Mouse (Mus musculus): Measurements from ENCODE around the gene Abcb6. TPM values are rescaled to one million over a fixed set of nuclear protein-coding genes. Genes with fewer than 3 reads are reported as not detected.

Abcb6 gene
- polyA plus RNA-seq, 2 experiments, result 41.4 to 48.9 TPM

DNA sequence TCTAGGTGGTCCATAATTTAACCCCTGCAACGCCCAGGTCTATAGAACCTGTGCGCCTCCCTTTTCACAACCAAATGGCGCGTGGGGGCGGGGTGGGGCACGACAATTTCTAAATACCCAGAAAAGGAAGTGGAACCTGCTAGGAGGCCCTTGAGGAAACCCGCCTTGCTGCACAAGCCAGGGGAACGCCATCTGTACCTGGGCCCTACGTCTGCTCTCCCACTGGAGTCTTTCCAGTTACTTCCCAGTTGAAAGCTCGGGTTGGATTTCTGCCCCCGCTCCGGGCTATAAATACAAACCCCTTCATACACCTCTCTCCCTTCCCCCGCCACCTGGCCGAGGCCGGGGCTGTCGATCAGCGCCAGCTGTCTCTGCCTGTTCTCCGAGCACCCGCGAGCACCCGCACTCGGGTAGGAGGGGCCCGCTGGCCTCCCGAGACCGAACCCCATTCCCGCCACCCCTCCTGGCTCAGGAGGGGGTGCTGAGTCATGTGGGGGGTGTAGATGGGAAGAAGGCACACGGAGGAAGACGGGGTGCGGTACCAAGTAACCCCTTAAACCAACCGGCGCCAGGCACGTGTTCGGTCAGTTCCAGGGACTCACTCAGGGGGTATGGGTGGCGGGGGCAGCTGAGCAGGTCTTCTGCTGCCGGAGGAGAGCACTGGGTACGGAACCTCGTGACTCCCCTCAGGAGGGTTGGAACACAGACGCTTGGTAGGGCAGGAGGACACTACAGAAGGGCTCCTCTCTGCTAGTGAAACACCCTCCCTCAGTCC, 38.2 kb upstream of the Abcb6 start:
- DNase-seq (ENCODE audit: low read depth in 3 of 3, low spot score in 3 of 3), result peak in 1 of 3 experiments; percentile 65

DNA sequence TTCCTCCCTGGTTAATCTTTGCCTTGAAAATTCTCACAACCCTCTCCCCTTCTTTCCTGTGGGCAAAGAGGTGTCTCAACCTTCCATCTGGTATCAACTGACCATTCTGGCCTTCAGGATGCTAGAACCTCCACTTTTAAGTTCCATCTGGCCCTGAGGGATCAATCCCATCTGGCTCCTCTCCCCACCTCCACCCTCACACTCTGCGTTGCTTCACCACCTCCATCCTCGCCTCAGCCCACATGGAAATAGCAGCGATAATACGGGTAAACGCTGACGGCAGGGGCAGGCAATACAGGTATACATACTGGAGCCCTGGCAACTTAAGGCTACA, 37.7 kb upstream of the Abcb6 start:
- DNase-seq (ENCODE audit: low read depth in 3 of 3, low spot score in 3 of 3) (no peak), ATAC-seq (ENCODE audit: insufficient read depth) (peak; percentile 5; the same call in 1 of the 2 replicates)
- peak overlapping the region; percentile 95 for H3K27ac ChIP-seq
- H3K36me3 ChIP-seq (replicated peaks; ENCODE audit: control insufficient read depth, insufficient read depth, low read depth), result peaks cover 40% of the 10 kb centered on the region
- no peaks in the 10 kb centered on the region for H3K9me3 ChIP-seq (ENCODE audit: control insufficient read depth, low read length)
- under 1% methylated on average over 6 of the region's 6 CpGs for whole genome bisulfite sequencing (ENCODE audit: insufficient replicate concordance)
- TF ChIP-seq EP300 (IDR thresholded peaks at IDR 0.05; ENCODE audit: low read depth) (no peak), CTCF (IDR thresholded peaks at IDR 0.05; ENCODE audit: low read depth) (no peak)
- H3K4me2 ChIP-seq (ENCODE audit: low read depth), result peak overlapping the region; percentile 75
- H3K4me3 ChIP-seq (ENCODE audit: insufficient read depth in 1 of 2, low read depth in 2 of 2, low read length in 2 of 2), result peak overlapping the region; percentile 68 to 94
- H3K27me3 ChIP-seq (ENCODE audit: control insufficient read depth, insufficient read depth, low read length), result peaks cover 15% of the 10 kb centered on the region
- peak overlapping the region; percentile 90 for H3K9ac ChIP-seq (replicated peaks)
- peaks cover 43% of the 10 kb centered on the region in 2 experiments for H3K4me1 ChIP-seq (replicated peaks; ENCODE audit: control insufficient read depth in 2 of 2, insufficient read depth in 2 of 2, low read length in 1 of 2)

More for the DNA sequence above, 38.2 kb upstream of the Abcb6 start:
- under 1% methylated on average over 38 of the region's 38 CpGs for WGBS (ENCODE audit: insufficient replicate concordance)
- H3K9ac ChIP-seq (replicated peaks), result peak overlapping the region; percentile 90
- H3K4me2 ChIP-seq (ENCODE audit: low read depth), result peak overlapping the region; percentile 75
- peak overlapping the region; percentile 68 to 94 for H3K4me3 ChIP-seq (ENCODE audit: insufficient read depth in 1 of 2, low read depth in 2 of 2, low read length in 2 of 2)
- ATAC-seq (ENCODE audit: insufficient read depth), result peak; percentile 67
- peak overlapping the region; percentile 95 for H3K27ac ChIP-seq
- peaks cover 37% of the 10 kb centered on the region in 2 experiments for H3K4me1 ChIP-seq (replicated peaks; ENCODE audit: control insufficient read depth in 2 of 2, insufficient read depth in 2 of 2, low read length in 1 of 2)
- peaks cover 38% of the 10 kb centered on the region for H3K36me3 ChIP-seq (replicated peaks; ENCODE audit: control insufficient read depth, insufficient read depth, low read depth)
- no peaks in the 10 kb centered on the region for H3K9me3 ChIP-seq (ENCODE audit: control insufficient read depth, low read length)
- H3K27me3 ChIP-seq (ENCODE audit: control insufficient read depth, insufficient read depth, low read length), result peaks cover 15% of the 10 kb centered on the region
- no peak for TF ChIP-seq CTCF (IDR thresholded peaks at IDR 0.05; ENCODE audit: low read depth)
- peak; percentile 4; the same call in 1 of the 2 replicates for TF ChIP-seq EP300 (IDR thresholded peaks at IDR 0.05; ENCODE audit: low read depth)

DNA sequence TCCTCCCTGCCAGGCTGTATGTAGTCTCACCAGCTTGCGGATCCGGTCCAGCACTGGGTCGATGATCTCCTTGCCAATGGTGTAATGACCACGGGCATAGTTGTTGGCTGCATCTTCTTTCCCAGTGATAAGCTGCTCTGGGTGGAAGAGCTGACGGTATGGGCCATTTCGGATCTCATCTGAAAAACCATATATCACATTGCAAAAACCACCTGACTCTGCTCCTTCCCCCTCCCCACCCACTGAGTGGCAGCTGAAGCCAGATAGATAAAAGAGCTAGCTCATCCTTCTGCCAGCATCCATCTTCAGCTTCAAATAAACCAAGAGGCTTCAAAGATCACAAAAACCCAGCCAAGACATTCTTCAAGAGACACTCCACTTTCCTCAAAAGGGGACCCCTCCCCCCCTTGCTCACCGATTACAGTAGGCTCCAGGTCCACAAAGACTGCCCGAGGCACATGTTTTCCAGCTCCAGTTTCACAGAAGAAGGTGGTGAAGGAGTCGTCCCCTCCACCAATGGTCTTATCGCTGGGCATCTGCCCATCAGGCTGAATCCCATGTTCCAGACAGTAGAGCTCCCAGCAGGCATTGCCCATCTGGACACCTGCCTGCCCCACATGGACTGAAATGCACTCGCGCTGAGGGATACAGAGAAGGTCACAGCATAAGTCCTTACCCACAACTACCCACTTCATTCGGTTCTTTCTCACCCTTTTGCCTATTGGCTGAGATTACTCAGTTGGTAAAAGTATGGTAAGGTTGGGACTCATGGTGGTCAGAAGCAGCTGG, 36.8 kb upstream of the Abcb6 start:
- Histone ChIP-seq H3K4me1 (replicated peaks; ENCODE audit: control insufficient read depth in 2 of 2, insufficient read depth in 2 of 2, low read length in 1 of 2) (peaks cover 49 to 50% of the 10 kb centered on the region in 2 experiments), H3K27me3 (ENCODE audit: control insufficient read depth, insufficient read depth, low read length) (peaks cover 15% of the 10 kb centered on the region), H3K9ac (replicated peaks) (peak overlapping the region; percentile 90), H3K4me2 (ENCODE audit: low read depth) (peak overlapping the region; percentile 75), H3K36me3 (replicated peaks; ENCODE audit: control insufficient read depth, insufficient read depth, low read depth) (peaks cover 47% of the 10 kb centered on the region), H3K9me3 (ENCODE audit: control insufficient read depth, low read length) (no peaks in the 10 kb centered on the region), H3K27ac (peak overlapping the region; percentile 95), H3K4me3 (ENCODE audit: insufficient read depth in 1 of 2, low read depth in 2 of 2, low read length in 2 of 2) (peak overlapping the region; percentile 68 to 94)
- peak; percentile 61 for ATAC-seq (ENCODE audit: insufficient read depth)
- peak in 2 of 3 experiments; percentile 69 to 73 for DNase-seq (ENCODE audit: low read depth in 3 of 3, low spot score in 3 of 3)
- no peak for TF ChIP-seq CTCF (IDR thresholded peaks at IDR 0.05; ENCODE audit: low read depth)
- TF ChIP-seq EP300 (IDR thresholded peaks at IDR 0.05; ENCODE audit: low read depth), result peak; percentile 72
- 39% methylated on average over 13 of the region's 13 CpGs for WGBS (ENCODE audit: insufficient replicate concordance)

DNA sequence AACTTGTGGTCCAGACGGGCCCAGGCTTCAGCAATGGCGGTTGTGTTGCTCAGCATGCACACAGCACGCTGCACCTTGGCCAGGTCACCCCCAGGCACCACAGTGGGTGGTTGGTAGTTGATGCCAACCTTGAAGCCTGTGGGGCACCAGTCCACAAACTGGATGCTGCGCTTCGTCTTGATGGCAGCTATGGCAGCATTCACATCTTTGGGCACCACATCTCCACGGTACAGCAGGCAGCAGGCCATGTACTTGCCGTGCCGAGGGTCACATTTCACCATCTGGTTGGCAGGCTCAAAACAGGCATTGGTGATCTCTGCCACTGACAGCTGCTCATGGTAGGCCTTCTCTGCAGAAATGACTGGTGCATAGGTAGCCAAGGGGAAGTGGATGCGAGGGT, 35.6 kb upstream of the Abcb6 start:
- Histone ChIP-seq H3K27me3 (ENCODE audit: control insufficient read depth, insufficient read depth, low read length) (peaks cover 12% of the 10 kb centered on the region), H3K4me2 (ENCODE audit: low read depth) (peak overlapping the region; percentile 75), H3K9me3 (ENCODE audit: control insufficient read depth, low read length) (no peaks in the 10 kb centered on the region), H3K36me3 (replicated peaks; ENCODE audit: control insufficient read depth, insufficient read depth, low read depth) (peaks cover 49% of the 10 kb centered on the region), H3K4me1 (replicated peaks; ENCODE audit: control insufficient read depth in 2 of 2, insufficient read depth in 2 of 2, low read length in 1 of 2) (peaks cover 54 to 59% of the 10 kb centered on the region in 2 experiments), H3K9ac (replicated peaks) (peak overlapping the region; percentile 36), H3K27ac (peak overlapping the region; percentile 95), H3K4me3 (ENCODE audit: insufficient read depth in 1 of 2, low read depth in 2 of 2, low read length in 2 of 2) (peak overlapping the region; percentile 68 to 94; a peak in 3 of 4 replicates)
- DNase-seq (ENCODE audit: low read depth in 3 of 3, low spot score in 3 of 3) (no peak), ATAC-seq (ENCODE audit: insufficient read depth) (no peak)
- TF ChIP-seq CTCF (IDR thresholded peaks at IDR 0.05; ENCODE audit: low read depth) (no peak), EP300 (IDR thresholded peaks at IDR 0.05; ENCODE audit: low read depth) (no peak)
- 84% methylated on average over 9 of the region's 9 CpGs for WGBS (ENCODE audit: insufficient replicate concordance)
